Mouse (Mus musculus): Measurements from ENCODE around the gene 9330182L06Rik. TPM values are rescaled to one million over a fixed set of nuclear protein-coding genes. Genes with fewer than 3 reads are reported as not detected.

9330182L06Rik gene
- polyA plus RNA-seq, 1 experiment from 2014 or later = 2.9 TPM

GRCm38 (mm10) chr5:9339511-9340173, 73.7 kb downstream of the 9330182L06Rik start:
- ATAC-seq (ENCODE audit: insufficient number of reproducible peaks, low FRiP score, low TSS enrichment, low read depth) = no peak
- Histone ChIP-seq H3K27me3 (no peaks in the 10 kb centered on the region), H3K36me3 (no peaks in the 10 kb centered on the region), H3K4me2 (no peak overlapping the region), H3K27ac (no peak overlapping the region), H3K4me1 (no peaks in the 10 kb centered on the region), H3K9me3 (no peaks in the 10 kb centered on the region), H3K4me3 (no peak overlapping the region), H3K9ac (no peak overlapping the region)
- WGBS = 82% methylated on average over 8 of the region's 8 CpGs

DNA sequence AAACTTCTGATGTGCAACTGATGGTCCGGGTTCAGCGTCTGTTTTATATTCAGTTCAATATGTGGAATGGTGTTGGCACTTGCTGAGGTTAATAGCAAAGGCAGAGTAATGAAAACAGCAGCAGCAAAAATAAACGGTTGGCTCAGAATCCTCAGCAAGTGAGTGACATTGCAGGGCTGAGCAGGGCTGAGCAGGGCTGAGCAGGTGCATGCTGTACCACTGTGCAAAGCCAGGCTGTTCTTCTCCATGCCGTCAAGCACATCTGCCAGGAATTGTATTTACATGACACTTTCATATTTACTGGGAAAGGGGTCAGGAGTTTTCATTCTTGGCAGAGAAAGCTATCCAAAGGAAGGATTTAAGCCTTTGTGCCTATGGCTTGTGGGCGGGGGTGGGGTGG, 78.7 kb downstream of the 9330182L06Rik start:
- no peak overlapping the region for H3K4me3 ChIP-seq
- ATAC-seq (ENCODE audit: insufficient number of reproducible peaks, low FRiP score, low TSS enrichment, low read depth) = no peak
- H3K4me2 ChIP-seq = no peak overlapping the region
- no peaks in the 10 kb centered on the region for H3K4me1 ChIP-seq
- 47% methylated on average over 5 of the region's 5 CpGs for WGBS
- H3K36me3 ChIP-seq = no peaks in the 10 kb centered on the region
- H3K27me3 ChIP-seq = no peaks in the 10 kb centered on the region
- no peaks in the 10 kb centered on the region for H3K9me3 ChIP-seq
- H3K27ac ChIP-seq = no peak overlapping the region
- H3K9ac ChIP-seq = no peak overlapping the region

DNA sequence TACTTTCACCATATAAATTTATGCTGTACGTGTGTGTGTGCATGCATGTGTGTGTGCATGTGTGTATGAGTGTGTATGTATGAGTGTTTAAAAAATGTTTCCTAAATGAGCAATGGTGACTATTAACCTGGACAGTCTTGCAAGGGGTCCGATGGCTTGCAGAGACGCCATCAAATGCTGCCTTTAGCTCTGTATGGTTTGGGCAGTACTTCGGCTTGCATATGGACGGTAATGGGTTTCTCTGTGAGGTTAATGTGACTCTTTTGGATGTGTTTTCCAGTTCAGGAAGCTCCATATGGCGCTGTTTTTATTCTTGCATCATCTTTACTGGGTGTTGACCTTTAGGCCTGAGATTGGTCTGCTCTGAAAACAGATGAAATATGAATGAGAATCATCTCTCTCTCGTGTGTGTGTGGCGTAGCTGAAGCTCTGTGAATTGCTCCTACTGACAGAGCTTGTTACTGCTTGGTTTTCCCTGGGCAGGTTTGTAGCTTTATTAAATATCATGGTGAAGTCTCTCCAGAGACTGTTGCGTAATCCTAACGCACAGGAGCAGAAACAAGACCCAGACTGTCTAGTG, 79.2 kb downstream of the 9330182L06Rik start:
- no peak for ATAC-seq (ENCODE audit: insufficient number of reproducible peaks, low FRiP score, low TSS enrichment, low read depth)
- H3K4me1 ChIP-seq = no peaks in the 10 kb centered on the region
- WGBS = 68% methylated on average over 10 of the region's 10 CpGs

GRCm38 (mm10) chr5:9345625-9346024, 79.7 kb downstream of the 9330182L06Rik start:
- H3K36me3 ChIP-seq = no peaks in the 10 kb centered on the region
- no peaks in the 10 kb centered on the region for H3K27me3 ChIP-seq
- no peak overlapping the region for H3K4me3 ChIP-seq
- WGBS = 82% methylated on average over 3 of the region's 3 CpGs
- H3K27ac ChIP-seq = no peak overlapping the region
- no peak for ATAC-seq (ENCODE audit: insufficient number of reproducible peaks, low FRiP score, low TSS enrichment, low read depth)
- no peaks in the 10 kb centered on the region for H3K4me1 ChIP-seq
- H3K4me2 ChIP-seq = no peak overlapping the region
- H3K9me3 ChIP-seq = no peaks in the 10 kb centered on the region
- H3K9ac ChIP-seq = no peak overlapping the region

More for the DNA sequence above, 79.2 kb downstream of the 9330182L06Rik start:
- Histone ChIP-seq H3K9ac (no peak overlapping the region), H3K27ac (no peak overlapping the region), H3K9me3 (no peaks in the 10 kb centered on the region), H3K4me3 (no peak overlapping the region), H3K36me3 (no peaks in the 10 kb centered on the region), H3K27me3 (no peaks in the 10 kb centered on the region), H3K4me2 (no peak overlapping the region)

DNA sequence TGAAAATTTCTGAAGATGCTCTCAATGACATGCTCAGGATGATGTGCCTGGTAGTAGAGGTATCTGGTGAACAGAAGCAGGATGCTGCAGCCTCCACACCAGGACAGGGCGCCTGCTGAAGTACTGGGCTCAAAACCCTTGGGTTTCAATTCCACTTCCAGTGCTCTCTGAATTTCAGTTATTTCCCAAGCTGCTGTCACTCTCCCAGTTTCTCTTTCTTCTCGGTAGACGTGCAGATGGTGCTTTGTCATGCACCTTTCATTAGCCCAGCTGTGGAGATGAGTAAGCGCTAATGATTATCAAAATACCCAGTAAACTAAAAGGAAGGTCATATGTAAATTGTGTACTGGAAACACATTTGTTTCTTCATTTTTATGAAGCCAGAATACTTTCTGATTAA, 80.6 kb downstream of the 9330182L06Rik start:
- Histone ChIP-seq H3K4me1 (no peaks in the 10 kb centered on the region; the same call in 1 of the 2 replicates), H3K27ac (no peak overlapping the region), H3K27me3 (no peaks in the 10 kb centered on the region), H3K4me2 (no peak overlapping the region), H3K9me3 (no peaks in the 10 kb centered on the region), H3K9ac (no peak overlapping the region), H3K4me3 (no peak overlapping the region), H3K36me3 (no peaks in the 10 kb centered on the region)
- no peak for ATAC-seq (ENCODE audit: insufficient number of reproducible peaks, low FRiP score, low TSS enrichment, low read depth)
- WGBS = 75% methylated on average over 4 of the region's 4 CpGs

- no peaks in the 10 kb centered on the region for H3K36me3 ChIP-seq
- no peak overlapping the region for H3K27ac ChIP-seq
- no peaks in the 10 kb centered on the region; the same call in 1 of the 2 replicates for H3K4me1 ChIP-seq
- no peaks in the 10 kb centered on the region for H3K9me3 ChIP-seq
- ATAC-seq (ENCODE audit: insufficient number of reproducible peaks, low FRiP score, low TSS enrichment, low read depth) = no peak
- H3K27me3 ChIP-seq = no peaks in the 10 kb centered on the region
- H3K4me2 ChIP-seq = no peak overlapping the region
- H3K9ac ChIP-seq = no peak overlapping the region
- no peak overlapping the region for H3K4me3 ChIP-seq
- 88% methylated on average over 5 of the region's 5 CpGs for WGBS
These were observed 86.2 kb downstream of the 9330182L06Rik start for GRCm38 (mm10) chr5:9352163-9352562.

GRCm38 (mm10) chr5:9352646-9353045, 86.7 kb downstream of the 9330182L06Rik start:
- Histone ChIP-seq H3K4me2 (no peak overlapping the region), H3K9ac (no peak overlapping the region), H3K4me1 (no peaks in the 10 kb centered on the region; the same call in 1 of the 2 replicates), H3K27ac (no peak overlapping the region), H3K4me3 (no peak overlapping the region), H3K9me3 (no peaks in the 10 kb centered on the region), H3K36me3 (no peaks in the 10 kb centered on the region), H3K27me3 (no peaks in the 10 kb centered on the region)
- ATAC-seq (ENCODE audit: insufficient number of reproducible peaks, low FRiP score, low TSS enrichment, low read depth) = no peak
- WGBS = 57% methylated on average over 1 of the region's 1 CpGs

DNA sequence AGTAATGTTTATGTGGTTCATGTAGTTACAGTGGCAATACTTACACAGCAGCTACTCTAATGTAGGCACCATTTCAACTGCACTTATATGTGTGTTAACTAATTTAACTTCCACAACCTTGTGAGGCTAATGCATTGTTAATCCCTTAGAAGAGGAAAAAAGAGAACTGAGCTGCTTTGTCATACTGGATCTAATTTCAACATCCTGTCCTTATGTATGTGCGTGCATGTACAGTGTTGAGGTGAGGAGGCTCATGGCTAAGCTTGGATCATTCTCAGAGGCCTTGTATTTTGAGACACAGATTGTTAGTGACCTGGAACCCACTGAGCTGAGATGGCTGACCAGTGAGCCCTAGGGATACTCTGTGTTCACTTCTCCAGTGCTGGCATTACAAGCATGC, 88.3 kb downstream of the 9330182L06Rik start:
- no peak for ATAC-seq (ENCODE audit: insufficient number of reproducible peaks, low FRiP score, low TSS enrichment, low read depth)
- Histone ChIP-seq H3K4me1 (no peaks in the 10 kb centered on the region; the same call in 1 of the 2 replicates), H3K27me3 (no peaks in the 10 kb centered on the region), H3K4me2 (no peak overlapping the region), H3K9me3 (no peaks in the 10 kb centered on the region), H3K9ac (no peak overlapping the region), H3K27ac (no peak overlapping the region), H3K36me3 (no peaks in the 10 kb centered on the region), H3K4me3 (no peak overlapping the region)
- WGBS = 84% methylated on average over 1 of the region's 1 CpGs

GRCm38 (mm10) chr5:9358076-9358475, 92.2 kb downstream of the 9330182L06Rik start:
- no peaks in the 10 kb centered on the region for H3K9me3 ChIP-seq
- no peak overlapping the region for H3K27ac ChIP-seq
- whole genome bisulfite sequencing = 28% methylated on average over 2 of the region's 2 CpGs
- no peaks in the 10 kb centered on the region for H3K27me3 ChIP-seq
- no peak overlapping the region for H3K4me2 ChIP-seq
- no peaks in the 10 kb centered on the region for H3K36me3 ChIP-seq
- no peaks in the 10 kb centered on the region for H3K4me1 ChIP-seq
- ATAC-seq (ENCODE audit: insufficient number of reproducible peaks, low FRiP score, low TSS enrichment, low read depth) = no peak
- H3K9ac ChIP-seq = no peak overlapping the region
- no peak overlapping the region for H3K4me3 ChIP-seq

- H3K9me3 ChIP-seq = no peaks in the 10 kb centered on the region
- H3K4me3 ChIP-seq = no peak overlapping the region
- no peak overlapping the region for H3K9ac ChIP-seq
- WGBS = 72% methylated on average over 7 of the region's 7 CpGs
- H3K27me3 ChIP-seq = no peaks in the 10 kb centered on the region
- no peaks in the 10 kb centered on the region for H3K36me3 ChIP-seq
- ATAC-seq (ENCODE audit: insufficient number of reproducible peaks, low FRiP score, low TSS enrichment, low read depth) = no peak
- no peak overlapping the region for H3K4me2 ChIP-seq
- H3K27ac ChIP-seq = no peak overlapping the region
- H3K4me1 ChIP-seq = no peaks in the 10 kb centered on the region
These were observed 96.2 kb downstream of the 9330182L06Rik start for GRCm38 (mm10) chr5:9361982-9362661.

DNA sequence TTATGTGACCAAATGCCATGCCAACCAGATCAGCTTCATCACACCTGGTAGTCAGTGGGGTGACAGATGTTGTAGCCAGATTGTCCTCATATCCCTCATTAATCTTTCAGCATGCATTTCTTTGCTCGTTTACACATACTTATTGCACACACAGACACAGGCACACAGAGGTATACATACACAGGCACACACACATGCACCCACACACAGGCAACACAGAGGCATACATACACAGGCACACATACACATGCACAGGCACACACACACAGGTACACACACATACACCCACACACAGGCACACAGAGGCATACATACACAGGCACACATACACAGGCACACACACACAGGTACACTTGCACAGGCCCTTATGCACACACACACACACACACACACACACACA, 99.0 kb downstream of the 9330182L06Rik start:
- H3K4me1 ChIP-seq = no peaks in the 10 kb centered on the region
- no peak overlapping the region for H3K4me2 ChIP-seq
- no peak overlapping the region for H3K27ac ChIP-seq
- H3K27me3 ChIP-seq = no peaks in the 10 kb centered on the region
- H3K9me3 ChIP-seq = no peaks in the 10 kb centered on the region
- H3K36me3 ChIP-seq = no peaks in the 10 kb centered on the region
- 52% methylated on average over 1 of the region's 1 CpGs for WGBS
- no peak overlapping the region for H3K9ac ChIP-seq
- no peak overlapping the region for H3K4me3 ChIP-seq
- ATAC-seq (ENCODE audit: insufficient number of reproducible peaks, low FRiP score, low TSS enrichment, low read depth) = no peak

DNA sequence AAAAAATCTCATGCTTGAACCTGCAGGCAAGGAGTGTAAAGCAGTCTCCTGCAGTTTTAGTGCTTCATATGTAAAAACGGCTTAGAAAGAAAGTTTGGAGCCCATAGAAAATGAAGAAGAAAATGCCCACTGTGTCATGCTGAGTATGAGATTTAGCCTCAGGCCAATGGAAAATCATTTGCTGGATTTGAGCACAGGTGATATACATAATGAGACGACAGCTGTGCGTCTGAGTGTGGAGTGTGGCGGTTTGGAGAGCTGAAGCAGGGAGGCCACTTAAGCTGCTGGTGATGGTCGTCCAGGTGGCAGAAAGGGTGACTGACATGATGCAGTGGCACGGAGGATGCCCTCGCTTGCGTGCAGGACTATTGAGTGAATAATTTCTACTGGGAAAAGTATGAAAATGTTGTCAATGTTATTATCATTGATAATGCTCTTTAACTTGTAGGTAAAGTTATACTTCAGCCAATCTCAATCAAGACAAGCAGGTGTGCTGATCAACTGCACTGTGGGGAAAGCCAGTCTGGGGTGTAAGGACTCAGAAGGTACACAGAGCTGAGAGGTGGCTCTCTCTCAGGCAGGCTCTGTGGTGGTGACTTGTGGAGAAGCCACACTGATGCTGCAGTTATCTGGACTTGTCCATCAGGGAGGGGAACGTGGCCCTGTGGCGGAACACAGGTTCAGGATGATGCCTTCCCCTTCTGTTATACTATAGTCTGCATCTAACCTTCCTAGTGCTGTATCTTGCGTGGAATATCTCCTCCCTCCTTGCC, 102.2 kb downstream of the 9330182L06Rik start:
- no peak for ATAC-seq (ENCODE audit: insufficient number of reproducible peaks, low FRiP score, low TSS enrichment, low read depth)
- WGBS = 54% methylated on average over 11 of the region's 11 CpGs
- H3K36me3 ChIP-seq = no peaks in the 10 kb centered on the region

More for the DNA sequence above, 102.2 kb downstream of the 9330182L06Rik start:
- no peak overlapping the region for H3K27ac ChIP-seq
- H3K9me3 ChIP-seq = no peaks in the 10 kb centered on the region
- no peak overlapping the region for H3K4me2 ChIP-seq
- H3K27me3 ChIP-seq = no peaks in the 10 kb centered on the region
- no peaks in the 10 kb centered on the region for H3K4me1 ChIP-seq
- no peak overlapping the region for H3K4me3 ChIP-seq
- H3K9ac ChIP-seq = no peak overlapping the region
